Mouse (Mus musculus) kidney, embryonic 16.5 days (tissue): ENCODE measurements around the gene Tmco5. TPM values are rescaled to one million over a fixed set of nuclear protein-coding genes. Genes with fewer than 3 reads are reported as not detected.

ENCODE experiments used
- polyA plus RNA-seq: library from polyadenylated mRNA; unstranded; fragments of >200 nt; fragmentation: Nextera tagmentation; extraction: Ambion mirVana; gene quantifications from 2 replicates; pipeline ENCODE4 v1.2.1, GENCODE M21; 2015

Gene Tmco5
- polyA plus RNA-seq, 1 experiment from 2014 or later = not detected

Other genes starting within 250 kb of the Tmco5 start
- 7.6 and 7.7 TPM in 2 replicates for gene Spred1, start 242.7 kb downstream of the Tmco5 start, polyA plus RNA-seq